Mouse (Mus musculus) heart, embryonic 11.5 days (tissue): ENCODE measurements around the gene Elp5. TPM values are rescaled to one million over a fixed set of nuclear protein-coding genes. Genes with fewer than 3 reads are reported as not detected.

Experiments used
- ATAC-seq: fragments of 200-750 bp; cut with Nextera tagmentation; replicated peaks from 2 replicates; pipeline ENCODE4 v1.8.0; 2017; ENCODE audit warnings: moderate library complexity; ENCODE audit not compliant: insufficient number of reproducible peaks, low FRiP score, low TSS enrichment
- H3K27ac ChIP-seq: fragments of 300-500 bp; sonication (generic); 2 replicates; pipeline ENCODE4 v1.5.1; 2014; ENCODE audit warnings: mild to moderate bottlenecking, low read depth, low read length
- H3K27me3 ChIP-seq: fragments of 300-500 bp; sonication (generic); 2 replicates; pipeline ENCODE4 v1.6.1; 2014; ENCODE audit warnings: mild to moderate bottlenecking, low read length, mixed read lengths; ENCODE audit not compliant: control insufficient read depth, insufficient read depth
- H3K36me3 ChIP-seq: fragments of 300-500 bp; sonication (generic); 2 replicates; pipeline ENCODE4 v1.6.1; 2014; ENCODE audit warnings: mild to moderate bottlenecking, low read length, moderate library complexity, mixed read lengths; ENCODE audit not compliant: control insufficient read depth, insufficient read depth
- H3K4me1 ChIP-seq: fragments of 300-500 bp; sonication (generic); 2 replicates; pipeline ENCODE4 v1.6.1; 2014; ENCODE audit warnings: low read length; ENCODE audit not compliant: control insufficient read depth, insufficient read depth
- H3K4me2 ChIP-seq: fragments of 300-500 bp; sonication (generic); 2 replicates; pipeline ENCODE4 v1.6.1; 2014; ENCODE audit warnings: mild to moderate bottlenecking, moderate library complexity
- H3K4me3 ChIP-seq: fragments of 300-500 bp; sonication (generic); 2 replicates; pipeline ENCODE4 v1.5.1; 2014; ENCODE audit warnings: low read depth, low read length
- H3K9ac ChIP-seq: fragments of 300-500 bp; sonication (generic); 2 replicates; pipeline ENCODE4 v1.6.1; 2014; ENCODE audit warnings: mild to moderate bottlenecking, low read depth, low read length, moderate library complexity
- H3K9me3 ChIP-seq: fragments of 300-500 bp; sonication (generic); replicated peaks from 2 replicates; pipeline ENCODE4 v1.6.1; 2016; ENCODE audit warnings: low read length; ENCODE audit not compliant: control insufficient read depth
- WGBS: fragments of 180-500 bp; shearing (Covaris S2); extraction: QIAGEN DNeasy Blood & Tissue Kit; methylation state at CpG from one replicate; pipeline ENCODE4 v1.1.7; 2014; ENCODE audit not compliant: insufficient replicate concordance; 5-methylcytosine and 5-hydroxymethylcytosine counted together
- polyA plus RNA-seq: library from polyadenylated mRNA; unstranded; fragments of >200 nt; fragmentation: Nextera tagmentation; extraction: Ambion mirVana; gene quantifications from 2 replicates; pipeline ENCODE4 v1.2.1, GENCODE M21; 2014

Gene Elp5
- polyA plus RNA-seq, 1 experiment from 2014 or later: 130 TPM

GRCm38 (mm10) chr11:69922796-69923195 is 59.5 kb downstream of the Elp5 start:
- H3K4me2 ChIP-seq: peak overlapping the region; percentile 55
- H3K27me3 ChIP-seq: no peaks in the 10 kb centered on the region
- peaks cover 13% of the 10 kb centered on the region for H3K4me1 ChIP-seq
- WGBS: 73% methylated on average over 3 of the region's 3 CpGs
- peak overlapping the region; percentile 98; the same call in 1 of the 2 replicates for H3K27ac ChIP-seq
- H3K9me3 ChIP-seq: no peaks in the 10 kb centered on the region
- peaks cover 6% of the 10 kb centered on the region for H3K36me3 ChIP-seq
- no peak overlapping the region for H3K4me3 ChIP-seq
- H3K9ac ChIP-seq: 0 out of 2 replicates have a peak overlapping the region, but pooled peaks have one; percentile 82
- no peak for ATAC-seq

- H3K4me2 ChIP-seq: peak overlapping the region; percentile 55
- no peaks in the 10 kb centered on the region for H3K27me3 ChIP-seq
- ATAC-seq: no peak
- peaks cover 12% of the 10 kb centered on the region for H3K36me3 ChIP-seq
- H3K9me3 ChIP-seq: no peaks in the 10 kb centered on the region
- peaks cover 13% of the 10 kb centered on the region for H3K4me1 ChIP-seq
- peak overlapping the region; percentile 98 for H3K27ac ChIP-seq
- H3K9ac ChIP-seq: peak overlapping the region; percentile 82
- WGBS: 4% methylated on average over 12 of the region's 12 CpGs
- peak overlapping the region; percentile 95 for H3K4me3 ChIP-seq
Observed at GRCm38 (mm10) chr11:69922012-69922756, 60.1 kb downstream of the Elp5 start.

DNA sequence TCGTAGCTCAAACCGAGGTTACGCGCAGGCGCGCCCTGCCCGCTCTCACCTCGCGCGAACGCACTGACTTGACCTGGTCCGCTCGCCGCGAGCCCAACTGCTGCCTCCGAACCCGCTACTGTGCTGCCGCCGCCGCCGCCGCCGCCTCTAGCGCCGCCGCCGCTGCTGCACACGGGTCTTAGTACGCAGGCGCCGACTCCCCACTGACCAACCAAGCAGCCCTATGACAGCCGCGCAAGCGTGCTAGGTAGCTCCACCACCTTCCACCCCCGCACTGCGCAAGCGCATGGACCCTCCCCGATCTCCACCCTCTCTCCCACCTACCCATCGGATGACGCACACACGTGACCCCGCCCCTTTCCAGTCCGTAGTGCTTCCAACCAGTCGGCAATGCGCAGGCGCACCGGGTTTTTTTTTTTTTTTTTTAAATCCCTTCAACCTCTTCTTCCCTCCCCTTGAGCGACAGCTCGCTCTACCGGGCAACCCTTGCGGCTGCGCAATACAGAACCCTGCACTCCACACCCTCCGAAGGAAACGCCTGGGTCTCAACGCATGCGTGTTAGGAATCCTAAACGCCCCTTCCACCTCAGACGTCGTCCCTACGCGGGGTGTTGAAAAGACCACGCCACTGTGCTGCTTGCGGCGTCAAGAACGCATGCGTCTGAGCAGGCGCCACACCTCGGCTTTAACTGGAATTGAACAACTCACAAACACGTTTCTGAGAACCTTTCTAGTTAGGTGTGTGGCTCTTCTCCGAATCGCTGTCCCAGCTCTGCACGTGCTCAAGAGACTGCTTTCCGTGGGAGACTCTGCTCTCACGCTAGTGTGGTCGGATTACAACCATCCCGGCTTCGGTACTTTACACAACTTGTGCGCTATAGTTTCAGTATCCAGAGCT is 61.0 kb downstream of the Elp5 start, which contains the start of gene Eif5a:
Gene Eif5a, minus strand, starts transcription at position 845 of the 898 bp plus-strand sequence.
- ATAC-seq: peak; percentile 95
- WGBS: under 1% methylated on average over 78 of the region's 78 CpGs

GRCm38 (mm10) chr11:69920266-69921031 is 61.9 kb downstream of the Elp5 start:
- H3K36me3 ChIP-seq: peaks cover 20% of the 10 kb centered on the region
- WGBS: under 1% methylated on average over 64 of the region's 65 CpGs
- peak overlapping the region; percentile 98 for H3K27ac ChIP-seq
- no peak for ATAC-seq
- H3K4me1 ChIP-seq: peaks cover 23% of the 10 kb centered on the region
- no peaks in the 10 kb centered on the region for H3K27me3 ChIP-seq
- no peaks in the 10 kb centered on the region for H3K9me3 ChIP-seq
- H3K4me2 ChIP-seq: peak overlapping the region; percentile 72
- H3K9ac ChIP-seq: peak overlapping the region; percentile 99
- H3K4me3 ChIP-seq: peak overlapping the region; percentile 95

More for the DNA sequence above, 61.0 kb downstream of the Elp5 start, which contains the start of gene Eif5a:
- H3K4me3 ChIP-seq: peak within 1 kb of the TSS; percentile 95
- H3K9ac ChIP-seq: peak within 1 kb of the TSS; percentile 99
- H3K27me3 ChIP-seq: no peaks in the 10 kb centered on the region
- no peaks in the 10 kb centered on the region for H3K9me3 ChIP-seq
- H3K27ac ChIP-seq: peak within 1 kb of the TSS; percentile 98
- H3K4me1 ChIP-seq: peaks cover 14% of the 10 kb centered on the region
- peaks cover 14% of the 10 kb centered on the region for H3K36me3 ChIP-seq
- peak within 1 kb of the TSS; percentile 72 for H3K4me2 ChIP-seq

GRCm38 (mm10) chr11:69919661-69920265 is 62.6 kb downstream of the Elp5 start:
- Histone ChIP-seq H3K36me3 (peaks cover 21% of the 10 kb centered on the region), H3K27ac (peak overlapping the region; percentile 98), H3K9ac (peak overlapping the region; percentile 99), H3K4me1 (peaks cover 30% of the 10 kb centered on the region), H3K27me3 (no peaks in the 10 kb centered on the region), H3K4me3 (peak overlapping the region; percentile 95), H3K4me2 (peak overlapping the region; percentile 72), H3K9me3 (no peaks in the 10 kb centered on the region)
- under 1% methylated on average over 17 of the region's 17 CpGs for WGBS
- ATAC-seq: 0 out of 2 replicates have a peak, but pooled peaks have one; percentile 23

DNA sequence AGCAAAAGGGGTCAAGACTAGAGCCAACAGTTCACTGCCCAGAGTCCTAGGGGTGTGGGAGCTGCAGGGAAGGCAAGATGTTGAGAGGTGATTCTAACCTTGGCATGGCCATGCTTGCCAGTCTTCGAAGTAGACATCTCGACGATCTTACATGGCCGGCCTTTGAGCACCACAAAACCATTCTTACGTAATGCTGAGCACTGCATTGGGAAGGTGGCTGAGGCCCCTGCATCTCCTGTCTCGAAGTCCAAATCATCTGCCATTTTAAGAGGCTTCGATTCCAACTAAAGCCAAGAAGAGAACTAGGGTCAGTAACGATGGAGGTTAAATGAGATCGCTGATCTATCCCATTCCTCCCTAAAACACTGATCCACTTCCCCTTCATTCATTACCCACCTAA is 63.3 kb downstream of the Elp5 start:
- Histone ChIP-seq H3K4me3 (peak overlapping the region; percentile 95), H3K4me2 (peak overlapping the region; percentile 72), H3K9ac (peak overlapping the region; percentile 99), H3K36me3 (peaks cover 21% of the 10 kb centered on the region), H3K9me3 (no peaks in the 10 kb centered on the region), H3K27me3 (no peaks in the 10 kb centered on the region), H3K27ac (peak overlapping the region; percentile 98), H3K4me1 (peaks cover 32% of the 10 kb centered on the region)
- WGBS: 82% methylated on average over 9 of the region's 9 CpGs
- ATAC-seq: no peak
